Mouse (Mus musculus): ENCODE data around the gene Socs5. TPM values are rescaled to one million over a fixed set of nuclear protein-coding genes. Genes with fewer than 3 reads are reported as not detected.

Socs5 gene
- polyA plus RNA-seq, 1 experiment from 2014 or later, result 7.9 TPM

GRCm38 (mm10) chr17:87102636-87103035 is 4.8 kb upstream of the Socs5 start:
- no peaks in the 10 kb centered on the region for H3K9me3 ChIP-seq (ENCODE audit: control insufficient read depth, low read length)
- DNase-seq (ENCODE audit: low spot score) (no peak), ATAC-seq (replicated peaks; ENCODE audit: low FRiP score) (no peak)
- no peak overlapping the region for H3K4me3 ChIP-seq (ENCODE audit: low read depth, low read length)
- no peak overlapping the region for H3K27ac ChIP-seq (ENCODE audit: low read depth, low read length)
- no peak overlapping the region for H3K4me2 ChIP-seq
- H3K4me1 ChIP-seq (replicated peaks; ENCODE audit: control insufficient read depth, insufficient read depth, low read length), result no peaks in the 10 kb centered on the region
- WGBS, result 57% methylated on average over 8 of the region's 8 CpGs
- H3K9ac ChIP-seq (ENCODE audit: low read depth, low read length), result no peak overlapping the region
- no peaks in the 10 kb centered on the region for H3K36me3 ChIP-seq (ENCODE audit: control insufficient read depth, insufficient read depth, low read length)
- H3K27me3 ChIP-seq (replicated peaks; ENCODE audit: control insufficient read depth, insufficient read depth, low read length), result no peaks in the 10 kb centered on the region

- no peaks in the 10 kb centered on the region for H3K27me3 ChIP-seq (replicated peaks; ENCODE audit: control insufficient read depth, insufficient read depth, low read length)
- no peak for ATAC-seq (replicated peaks; ENCODE audit: low FRiP score)
- no peaks in the 10 kb centered on the region for H3K36me3 ChIP-seq (ENCODE audit: control insufficient read depth, insufficient read depth, low read length)
- no peaks in the 10 kb centered on the region for H3K9me3 ChIP-seq (ENCODE audit: control insufficient read depth, low read length)
- H3K9ac ChIP-seq (ENCODE audit: low read depth, low read length), result no peak overlapping the region
- no peak overlapping the region for H3K27ac ChIP-seq (ENCODE audit: low read depth, low read length)
- 78% methylated on average over 5 of the region's 5 CpGs for WGBS
- no peak overlapping the region for H3K4me3 ChIP-seq (ENCODE audit: low read depth, low read length)
- no peaks in the 10 kb centered on the region for H3K4me1 ChIP-seq (replicated peaks; ENCODE audit: control insufficient read depth, insufficient read depth, low read length)
- no peak overlapping the region for H3K4me2 ChIP-seq
- DNase-seq (ENCODE audit: low spot score), result no peak
Observed at GRCm38 (mm10) chr17:87103060-87103459, 4.4 kb upstream of the Socs5 start.

GRCm38 (mm10) chr17:87104276-87104675 is 3.2 kb upstream of the Socs5 start:
- Histone ChIP-seq H3K27ac (ENCODE audit: low read depth, low read length) (no peak overlapping the region), H3K36me3 (ENCODE audit: control insufficient read depth, insufficient read depth, low read length) (no peaks in the 10 kb centered on the region), H3K9ac (ENCODE audit: low read depth, low read length) (no peak overlapping the region), H3K4me3 (ENCODE audit: low read depth, low read length) (no peak overlapping the region), H3K9me3 (ENCODE audit: control insufficient read depth, low read length) (no peaks in the 10 kb centered on the region), H3K4me2 (no peak overlapping the region), H3K4me1 (replicated peaks; ENCODE audit: control insufficient read depth, insufficient read depth, low read length) (0 out of 2 replicates have a peak, but pooled peaks cover 3% of the 10 kb centered on the region), H3K27me3 (replicated peaks; ENCODE audit: control insufficient read depth, insufficient read depth, low read length) (no peaks in the 10 kb centered on the region)
- DNase-seq (ENCODE audit: low spot score) (no peak), ATAC-seq (replicated peaks; ENCODE audit: low FRiP score) (no peak)
- WGBS, result 77% methylated on average over 4 of the region's 4 CpGs

- Histone ChIP-seq H3K9me3 (ENCODE audit: control insufficient read depth, low read length) (no peaks in the 10 kb centered on the region), H3K27me3 (replicated peaks; ENCODE audit: control insufficient read depth, insufficient read depth, low read length) (no peaks in the 10 kb centered on the region), H3K4me1 (replicated peaks; ENCODE audit: control insufficient read depth, insufficient read depth, low read length) (0 out of 2 replicates have a peak, but pooled peaks cover 3% of the 10 kb centered on the region), H3K4me3 (ENCODE audit: low read depth, low read length) (no peak overlapping the region; the same call in 1 of the 2 replicates), H3K4me2 (peak overlapping the region; percentile 79), H3K36me3 (ENCODE audit: control insufficient read depth, insufficient read depth, low read length) (no peaks in the 10 kb centered on the region), H3K27ac (ENCODE audit: low read depth, low read length) (no peak overlapping the region; the same call in 1 of the 2 replicates), H3K9ac (ENCODE audit: low read depth, low read length) (peak overlapping the region; percentile 62; the same call in 1 of the 2 replicates)
- 85% methylated on average over 7 of the region's 7 CpGs for whole genome bisulfite sequencing
- DNase-seq (ENCODE audit: low spot score) (no peak), ATAC-seq (replicated peaks; ENCODE audit: low FRiP score) (no peak)
Observed at GRCm38 (mm10) chr17:87105941-87106340, 1.5 kb upstream of the Socs5 start.

- Histone ChIP-seq H3K9me3 (ENCODE audit: control insufficient read depth, low read length) (no peaks in the 10 kb centered on the region), H3K27ac (ENCODE audit: low read depth, low read length) (peak overlapping the region; percentile 62), H3K36me3 (ENCODE audit: control insufficient read depth, insufficient read depth, low read length) (no peaks in the 10 kb centered on the region), H3K9ac (ENCODE audit: low read depth, low read length) (peak overlapping the region; percentile 69), H3K4me2 (peak overlapping the region; percentile 79), H3K4me1 (replicated peaks; ENCODE audit: control insufficient read depth, insufficient read depth, low read length) (0 out of 2 replicates have a peak, but pooled peaks cover 3% of the 10 kb centered on the region), H3K27me3 (replicated peaks; ENCODE audit: control insufficient read depth, insufficient read depth, low read length) (no peaks in the 10 kb centered on the region), H3K4me3 (ENCODE audit: low read depth, low read length) (peak overlapping the region; percentile 77)
- ATAC-seq (replicated peaks; ENCODE audit: low FRiP score), result peak; percentile 99
- peak; percentile 97 for DNase-seq (ENCODE audit: low spot score)
- WGBS, result 1% methylated on average over 46 of the region's 51 CpGs
Observed at GRCm38 (mm10) chr17:87106691-87107523, 572 bp upstream of the Socs5 start.

GRCm38 (mm10) chr17:87108507-87109292 is 1.2 kb downstream of the Socs5 start:
- Histone ChIP-seq H3K27me3 (replicated peaks; ENCODE audit: control insufficient read depth, insufficient read depth, low read length) (no peaks in the 10 kb centered on the region), H3K27ac (ENCODE audit: low read depth, low read length) (no peak overlapping the region), H3K9ac (ENCODE audit: low read depth, low read length) (peak overlapping the region; percentile 69; the same call in 1 of the 2 replicates), H3K4me2 (peak overlapping the region; percentile 79), H3K4me3 (ENCODE audit: low read depth, low read length) (peak overlapping the region; percentile 77), H3K4me1 (replicated peaks; ENCODE audit: control insufficient read depth, insufficient read depth, low read length) (peaks cover 7% of the 10 kb centered on the region; the same call in 1 of the 2 replicates), H3K9me3 (ENCODE audit: control insufficient read depth, low read length) (no peaks in the 10 kb centered on the region), H3K36me3 (ENCODE audit: control insufficient read depth, insufficient read depth, low read length) (no peaks in the 10 kb centered on the region)
- ATAC-seq (replicated peaks; ENCODE audit: low FRiP score) (no peak), DNase-seq (ENCODE audit: low spot score) (no peak)
- 50% methylated on average over 13 of the region's 13 CpGs for WGBS

- Histone ChIP-seq H3K9ac (ENCODE audit: low read depth, low read length) (no peak overlapping the region), H3K27me3 (replicated peaks; ENCODE audit: control insufficient read depth, insufficient read depth, low read length) (no peaks in the 10 kb centered on the region), H3K4me2 (peak overlapping the region; percentile 11; the same call in 1 of the 2 replicates), H3K4me3 (ENCODE audit: low read depth, low read length) (no peak overlapping the region), H3K4me1 (replicated peaks; ENCODE audit: control insufficient read depth, insufficient read depth, low read length) (peaks cover 7% of the 10 kb centered on the region; the same call in 1 of the 2 replicates), H3K27ac (ENCODE audit: low read depth, low read length) (no peak overlapping the region), H3K36me3 (ENCODE audit: control insufficient read depth, insufficient read depth, low read length) (no peaks in the 10 kb centered on the region), H3K9me3 (ENCODE audit: control insufficient read depth, low read length) (no peaks in the 10 kb centered on the region)
- WGBS, result 76% methylated on average over 7 of the region's 7 CpGs
- ATAC-seq (replicated peaks; ENCODE audit: low FRiP score) (no peak), DNase-seq (ENCODE audit: low spot score) (no peak)
Observed at GRCm38 (mm10) chr17:87109504-87109903, 2.0 kb downstream of the Socs5 start.

- Histone ChIP-seq H3K4me3 (ENCODE audit: low read depth, low read length) (no peak overlapping the region), H3K9me3 (ENCODE audit: control insufficient read depth, low read length) (no peaks in the 10 kb centered on the region), H3K27me3 (replicated peaks; ENCODE audit: control insufficient read depth, insufficient read depth, low read length) (no peaks in the 10 kb centered on the region), H3K4me1 (replicated peaks; ENCODE audit: control insufficient read depth, insufficient read depth, low read length) (peaks cover 7% of the 10 kb centered on the region; the same call in 1 of the 2 replicates), H3K9ac (ENCODE audit: low read depth, low read length) (no peak overlapping the region), H3K27ac (ENCODE audit: low read depth, low read length) (no peak overlapping the region), H3K4me2 (no peak overlapping the region), H3K36me3 (ENCODE audit: control insufficient read depth, insufficient read depth, low read length) (no peaks in the 10 kb centered on the region)
- ATAC-seq (replicated peaks; ENCODE audit: low FRiP score) (no peak), DNase-seq (ENCODE audit: low spot score) (no peak)
- WGBS, result 72% methylated on average over 5 of the region's 5 CpGs
Observed at GRCm38 (mm10) chr17:87112852-87113592, 5.5 kb downstream of the Socs5 start.

All from liver, embryonic 11.5 days (tissue).